Mouse (Mus musculus): ENCODE data around the gene Nrxn3.

- TF ChIP-seq CTCF (IDR thresholded peaks at IDR 0.05; ENCODE audit: borderline replicate concordance, insufficient read depth, low read length) (no peak), POLR2A (IDR thresholded peaks at IDR 0.05; ENCODE audit: low read depth, low read length) (no peak)
Measured at GRCm38 (mm10) chr12:90144247-90144646, 1421.6 kb downstream of the Nrxn3 start.
